Comparison of ENCODE assay signal across 8 mouse cellular contexts in genomic region chr4:156188811-156189323, GRCm38 (mm10). TPM values are rescaled to one million over a fixed set of nuclear protein-coding genes. Genes with fewer than 3 reads are reported as not detected.
DNase-seq lines count a peak whose midpoint lies in the region; ATAC-seq lines count a peak whose summit lies in the region.

No protein-coding gene starts in this region.

- peaks cover 54% of the 10 kb centered on the region for H3K4me1 ChIP-seq in forebrain, embryonic 14.5 days (ENCODE audit: control insufficient read depth, insufficient read depth, low read length)
- H3K4me1 ChIP-seq in kidney, embryonic 16.5 days (ENCODE audit: insufficient read depth, low read length) = peaks cover 89% of the 10 kb centered on the region

- H3K27me3 ChIP-seq in forebrain, embryonic 14.5 days (replicated peaks; ENCODE audit: control insufficient read depth, insufficient read depth, low read length) = no peaks in the 10 kb centered on the region
- H3K27me3 ChIP-seq in kidney, embryonic 16.5 days (ENCODE audit: insufficient read depth, low read length) = no peaks in the 10 kb centered on the region

- peak; percentile 74 for DNase-seq in left cerebral cortex, postnatal 4 days
- DNase-seq in left cerebral cortex, postnatal 25 days (ENCODE audit: low spot score in 2 of 2) = no peak
- DNase-seq in forebrain, embryonic 14.5 days (ENCODE audit: low spot score) = peak; percentile 77
- DNase-seq in lung, postnatal 4 days = peak; percentile 46 to 73
- DNase-seq in ovary, postnatal 36 days (ENCODE audit: low spot score) = no peak
- DNase-seq in left cerebral cortex, adult 11 months (ENCODE audit: low spot score) = no peak

- peak overlapping the region; percentile 35; the same call in 1 of the 2 replicates for H3K9ac ChIP-seq in forebrain, embryonic 14.5 days (ENCODE audit: low read length)
- H3K9ac ChIP-seq in kidney, embryonic 16.5 days (replicated peaks; ENCODE audit: low read length) = 0 out of 2 replicates have a peak overlapping the region, but pooled peaks have one; percentile 4

- H3K4me2 ChIP-seq in forebrain, embryonic 14.5 days (ENCODE audit: low read length) = peak overlapping the region; percentile 25; the same call in 1 of the 2 replicates
- peak overlapping the region; percentile 11 for H3K4me2 ChIP-seq in kidney, embryonic 16.5 days (replicated peaks; ENCODE audit: low read depth, low read length)

- H3K36me3 ChIP-seq in forebrain, embryonic 14.5 days (ENCODE audit: control insufficient read depth, insufficient read depth, low read length) = peaks cover 42% of the 10 kb centered on the region
- H3K36me3 ChIP-seq in kidney, embryonic 16.5 days (ENCODE audit: insufficient read depth, low read length) = peaks cover 25% of the 10 kb centered on the region

- WGBS in forebrain, embryonic 14.5 days = 4% methylated on average over 6 of the region's 6 CpGs
- 19% methylated on average over 6 of the region's 6 CpGs for WGBS in kidney, embryonic 16.5 days

- intact Hi-C loops in left cerebral cortex, postnatal 4 days (cut with DNase I) = no loop called here
- intact Hi-C loops in left cerebral cortex, postnatal 25 days (cut with DNase I) = no loop called here

- ATAC-seq in forebrain, embryonic 14.5 days = peak; percentile 38
- ATAC-seq in kidney, embryonic 16.5 days (ENCODE audit: low FRiP score, low TSS enrichment) = peak; percentile 66
- no peak for ATAC-seq in activated CD4-positive, CD25-positive, alpha-beta regulatory T cell, adult 4 months

- H3K9me3 ChIP-seq in forebrain, embryonic 14.5 days (replicated peaks; ENCODE audit: control insufficient read depth, low read length) = no peaks in the 10 kb centered on the region
- H3K9me3 ChIP-seq in kidney, embryonic 16.5 days (ENCODE audit: low read length) = no peaks in the 10 kb centered on the region

- H3K27ac ChIP-seq in forebrain, embryonic 14.5 days (ENCODE audit: low read depth, low read length) = peak overlapping the region; percentile 81
- peak overlapping the region; percentile 84 for H3K27ac ChIP-seq in kidney, embryonic 16.5 days (ENCODE audit: low read length)

- H3K4me3 ChIP-seq in forebrain, embryonic 14.5 days (ENCODE audit: low read depth, low read length) = no peak overlapping the region
- no peak overlapping the region for H3K4me3 ChIP-seq in kidney, embryonic 16.5 days (ENCODE audit: low read length)

RNA-seq across cellular contexts. Expression of gene Agrn, which starts 8.4 kb away (rescaled TPM):
- 100 to 1,000 TPM; 330 to 331 TPM for total RNA-seq in left cerebral cortex, postnatal 4 days (2021)
- 100 to 1,000 TPM; 143 to 149 TPM for total RNA-seq in left cerebral cortex, postnatal 25 days (2021)
- polyA plus RNA-seq in forebrain, embryonic 14.5 days (2014; fragmentation: Nextera tagmentation; extraction: Ambion mirVana) = 72.2 and 88.4 TPM in 2 replicates
- 109 and 111 TPM in 2 replicates for polyA plus RNA-seq in kidney, embryonic 16.5 days (2015; fragmentation: Nextera tagmentation; extraction: Ambion mirVana)
- 1 to 10 TPM; 2.6 to 2.8 TPM for polyA plus RNA-seq in activated CD4-positive, CD25-positive, alpha-beta regulatory T cell, adult 4 months (2017; shearing (Covaris generic))

RNA-seq across cellular contexts. Expression of gene Isg15, which starts 11.8 kb away (rescaled TPM):
- total RNA-seq in left cerebral cortex, postnatal 4 days (2021) = not detected
- 1 to 10 TPM; 1.2 to 1.8 TPM for total RNA-seq in left cerebral cortex, postnatal 25 days (2021)
- polyA plus RNA-seq in forebrain, embryonic 14.5 days (2014; fragmentation: Nextera tagmentation; extraction: Ambion mirVana) = 0.61 and 1.1 TPM in 2 replicates
- 2.2 and 2.8 TPM in 2 replicates for polyA plus RNA-seq in kidney, embryonic 16.5 days (2015; fragmentation: Nextera tagmentation; extraction: Ambion mirVana)
- polyA plus RNA-seq in activated CD4-positive, CD25-positive, alpha-beta regulatory T cell, adult 4 months (2017; shearing (Covaris generic)) = 10 to 100 TPM; 29.5 to 84.6 TPM

RNA-seq across cellular contexts. Expression of gene AW011738, which starts 14.2 kb away (rescaled TPM):
- total RNA-seq in left cerebral cortex, postnatal 4 days (2021) = 1 to 10 TPM; 5.2 to 6.4 TPM
- total RNA-seq in left cerebral cortex, postnatal 25 days (2021) = 1 to 10 TPM; 4.4 to 6.3 TPM
- polyA plus RNA-seq in forebrain, embryonic 14.5 days (2014; fragmentation: Nextera tagmentation; extraction: Ambion mirVana) = 1.2 TPM in 2 replicates
- polyA plus RNA-seq in kidney, embryonic 16.5 days (2015; fragmentation: Nextera tagmentation; extraction: Ambion mirVana) = 8.1 and 8.7 TPM in 2 replicates
- 1 to 10 TPM; 2.6 to 7.4 TPM for polyA plus RNA-seq in activated CD4-positive, CD25-positive, alpha-beta regulatory T cell, adult 4 months (2017; shearing (Covaris generic))

RNA-seq across cellular contexts. Expression of gene Perm1, which starts 26.8 kb away (rescaled TPM):
- under 1 TPM; 0.36 to 0.46 TPM for total RNA-seq in left cerebral cortex, postnatal 4 days (2021)
- under 1 TPM; 0.46 to 0.76 TPM for total RNA-seq in left cerebral cortex, postnatal 25 days (2021)
- polyA plus RNA-seq in forebrain, embryonic 14.5 days (2014; fragmentation: Nextera tagmentation; extraction: Ambion mirVana) = 0.83 and 0.99 TPM in 2 replicates
- 0.70 and 0.90 TPM in 2 replicates for polyA plus RNA-seq in kidney, embryonic 16.5 days (2015; fragmentation: Nextera tagmentation; extraction: Ambion mirVana)
- polyA plus RNA-seq in activated CD4-positive, CD25-positive, alpha-beta regulatory T cell, adult 4 months (2017; shearing (Covaris generic)) = 1 to 10 TPM in 1 of 2 experiments, under 1 TPM in 1; 0.30 to 1.3 TPM

RNA-seq across cellular contexts. Expression of gene Plekhn1, which starts 45.8 kb away (rescaled TPM):
- total RNA-seq in left cerebral cortex, postnatal 4 days (2021) = 10 to 100 TPM; 46.0 to 46.9 TPM
- total RNA-seq in left cerebral cortex, postnatal 25 days (2021) = 10 to 100 TPM; 32.8 to 37.8 TPM
- 19.2 and 21.7 TPM in 2 replicates for polyA plus RNA-seq in forebrain, embryonic 14.5 days (2014; fragmentation: Nextera tagmentation; extraction: Ambion mirVana)
- 22.3 and 24.1 TPM in 2 replicates for polyA plus RNA-seq in kidney, embryonic 16.5 days (2015; fragmentation: Nextera tagmentation; extraction: Ambion mirVana)
- polyA plus RNA-seq in activated CD4-positive, CD25-positive, alpha-beta regulatory T cell, adult 4 months (2017; shearing (Covaris generic)) = 1 to 10 TPM; 5.8 to 6.1 TPM

Comparison
In these comparisons a context has a peak if more than half of its experiments do, and no peak if none do; other contexts are left out.
1. DNase-seq: peak in left cerebral cortex, postnatal 4 days (single experiment), forebrain, embryonic 14.5 days (single experiment) and lung, postnatal 4 days (2 of 2); none in left cerebral cortex, postnatal 25 days (0 of 2), ovary, postnatal 36 days (single experiment) and left cerebral cortex, adult 11 months (single experiment).
2. RNA of gene Agrn, which starts 8.4 kb away (polyA plus RNA-seq): 109 to 111 TPM in kidney, embryonic 16.5 days and 72.2 to 88.4 TPM in forebrain, embryonic 14.5 days; 2.6 to 2.8 TPM in activated CD4-positive, CD25-positive, alpha-beta regulatory T cell, adult 4 months; every median in the first group is over 10 times any median in the second.